Mouse (Mus musculus) kidney, embryonic 16.5 days (tissue): ENCODE results near the gene Epsti1. TPM values are rescaled to one million over a fixed set of nuclear protein-coding genes. Genes with fewer than 3 reads are reported as not detected.

Source experiments
- ATAC-seq: fragments of 200-750 bp; cut with Nextera tagmentation; 2 replicates; pipeline ENCODE4 v1.8.0; 2017; ENCODE audit warnings: moderate TSS enrichment; ENCODE audit not compliant: low FRiP score, low TSS enrichment
- H3K27ac ChIP-seq: fragments of 300-500 bp; sonication (generic); 2 replicates; pipeline ENCODE4 v1.5.1; 2014; ENCODE audit warnings: low read length
- H3K27me3 ChIP-seq: fragments of 300-500 bp; sonication (generic); 2 replicates; pipeline ENCODE4 v1.6.1; 2014; ENCODE audit warnings: low read length, control low read depth, mixed read lengths; ENCODE audit not compliant: insufficient read depth
- H3K36me3 ChIP-seq: fragments of 300-500 bp; sonication (generic); 2 replicates; pipeline ENCODE4 v1.6.1; 2014; ENCODE audit warnings: low read length, control low read depth, mixed read lengths; ENCODE audit not compliant: insufficient read depth
- H3K4me1 ChIP-seq: fragments of 300-500 bp; sonication (generic); 2 replicates; pipeline ENCODE4 v1.6.1; 2014; ENCODE audit warnings: low read length, control low read depth, mixed read lengths; ENCODE audit not compliant: insufficient read depth
- H3K4me2 ChIP-seq: fragments of 300-500 bp; sonication (generic); replicated peaks from 2 replicates; pipeline ENCODE4 v1.6.1; 2014; ENCODE audit warnings: low read depth, low read length
- H3K4me3 ChIP-seq: fragments of 300-500 bp; sonication (generic); 2 replicates; pipeline ENCODE4 v1.5.1; 2014; ENCODE audit warnings: mild to moderate bottlenecking, low read length
- H3K9ac ChIP-seq: fragments of 300-500 bp; sonication (generic); replicated peaks from 2 replicates; pipeline ENCODE4 v1.6.1; 2014; ENCODE audit warnings: low read length
- H3K9me3 ChIP-seq: fragments of 300-500 bp; sonication (generic); 2 replicates; pipeline ENCODE4 v1.6.1; 2016; ENCODE audit warnings: low read length, control low read depth
- WGBS: fragments of 180-500 bp; shearing (Covaris S2); extraction: QIAGEN DNeasy Blood & Tissue Kit; methylation state at CpG from one replicate; pipeline ENCODE4 v1.1.7; 2014; 5-methylcytosine and 5-hydroxymethylcytosine counted together
- polyA plus RNA-seq: library from polyadenylated mRNA; unstranded; fragments of >200 nt; fragmentation: Nextera tagmentation; extraction: Ambion mirVana; gene quantifications from 2 replicates; pipeline ENCODE4 v1.2.1, GENCODE M21; 2015

Gene Epsti1
- polyA plus RNA-seq, 1 experiment from 2014 or later, result 1.4 TPM

DNA sequence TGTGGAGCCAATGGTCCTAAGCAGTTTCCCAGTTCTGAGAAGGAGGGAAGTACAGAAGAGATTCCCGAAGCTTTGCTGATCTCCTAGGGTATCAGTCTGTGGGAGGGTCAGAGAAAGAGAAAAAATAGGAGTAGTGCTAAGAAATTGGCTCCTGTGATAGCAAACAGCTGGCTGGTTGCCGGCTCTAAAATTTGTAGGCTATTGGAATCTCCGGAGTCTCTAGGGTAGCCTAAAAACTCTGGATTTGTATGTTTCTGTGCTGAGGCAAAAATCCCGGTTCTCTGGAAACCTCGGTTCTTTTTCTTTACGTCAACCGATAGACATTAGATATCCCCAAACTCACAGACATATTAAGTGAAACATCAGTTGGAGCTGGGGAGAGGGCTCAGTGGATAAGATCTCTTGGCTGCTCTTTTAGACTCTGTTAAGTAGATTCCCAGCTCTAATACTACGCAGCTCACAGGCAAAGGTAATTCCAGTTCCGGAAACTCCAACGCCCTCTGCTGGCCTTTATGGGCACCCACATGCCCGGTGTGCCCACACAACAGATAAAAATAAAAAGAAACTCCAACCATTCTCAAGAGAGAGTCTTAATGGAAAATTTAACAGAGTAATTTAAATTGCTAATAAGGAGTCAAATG is 138.0 kb downstream of the Epsti1 start:
- Histone ChIP-seq H3K4me2 (no peak overlapping the region), H3K4me1 (no peaks in the 10 kb centered on the region; the same call in 1 of the 2 replicates), H3K4me3 (no peak overlapping the region), H3K36me3 (no peaks in the 10 kb centered on the region), H3K27ac (no peak overlapping the region), H3K9me3 (0 out of 2 replicates have a peak, but pooled peaks cover 3% of the 10 kb centered on the region), H3K9ac (no peak overlapping the region), H3K27me3 (no peaks in the 10 kb centered on the region)
- 63% methylated on average over 11 of the region's 11 CpGs for WGBS
- ATAC-seq, result no peak

DNA sequence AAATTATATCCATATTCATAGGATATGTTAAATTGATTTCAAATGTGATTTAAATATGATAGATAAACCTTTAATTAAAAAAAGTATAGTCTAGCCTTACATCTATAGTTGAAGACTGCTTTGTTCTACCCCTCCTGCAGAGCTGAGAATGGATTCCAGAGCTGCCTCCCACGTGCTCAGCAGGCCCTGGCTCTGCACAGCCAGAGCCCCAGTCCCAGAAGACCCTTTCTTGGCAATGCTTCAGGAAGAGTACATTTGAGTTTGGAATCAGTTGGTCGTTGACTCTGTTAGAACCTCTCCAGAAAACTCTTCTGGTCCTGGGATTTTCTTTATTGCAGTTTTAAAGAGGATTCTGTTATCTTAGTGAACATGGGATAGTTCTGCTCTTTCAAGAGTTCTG is 139.0 kb downstream of the Epsti1 start:
- Histone ChIP-seq H3K4me1 (no peaks in the 10 kb centered on the region; the same call in 1 of the 2 replicates), H3K4me3 (no peak overlapping the region), H3K9me3 (0 out of 2 replicates have a peak, but pooled peaks cover 3% of the 10 kb centered on the region), H3K27me3 (no peaks in the 10 kb centered on the region), H3K4me2 (no peak overlapping the region), H3K36me3 (no peaks in the 10 kb centered on the region), H3K9ac (no peak overlapping the region), H3K27ac (no peak overlapping the region)
- WGBS, result 45% methylated on average over 2 of the region's 2 CpGs
- no peak for ATAC-seq

DNA sequence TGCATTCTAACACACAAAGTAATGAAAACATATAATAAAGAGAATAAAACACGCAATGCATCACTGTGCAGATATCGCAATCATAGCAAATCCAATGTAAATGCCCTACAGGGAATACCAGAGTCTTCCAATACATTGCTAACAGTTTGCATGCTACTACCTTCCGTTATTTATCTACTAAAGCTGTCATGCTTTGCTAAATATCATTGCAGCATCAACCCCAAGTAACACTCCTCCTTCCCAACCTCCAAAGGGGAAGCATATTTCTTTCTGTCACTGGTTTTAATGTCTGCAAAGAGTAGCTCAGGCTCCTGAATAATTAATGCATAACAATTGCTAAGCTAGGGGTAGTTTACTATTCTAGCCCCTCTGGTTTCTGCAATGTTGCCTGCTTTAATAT is 144.2 kb downstream of the Epsti1 start:
- Histone ChIP-seq H3K4me3 (no peak overlapping the region), H3K9me3 (no peaks in the 10 kb centered on the region), H3K4me1 (no peaks in the 10 kb centered on the region), H3K27ac (no peak overlapping the region), H3K9ac (no peak overlapping the region), H3K4me2 (no peak overlapping the region), H3K27me3 (no peaks in the 10 kb centered on the region), H3K36me3 (no peaks in the 10 kb centered on the region)
- ATAC-seq, result no peak
- 82% methylated on average over 3 of the region's 3 CpGs for WGBS

DNA sequence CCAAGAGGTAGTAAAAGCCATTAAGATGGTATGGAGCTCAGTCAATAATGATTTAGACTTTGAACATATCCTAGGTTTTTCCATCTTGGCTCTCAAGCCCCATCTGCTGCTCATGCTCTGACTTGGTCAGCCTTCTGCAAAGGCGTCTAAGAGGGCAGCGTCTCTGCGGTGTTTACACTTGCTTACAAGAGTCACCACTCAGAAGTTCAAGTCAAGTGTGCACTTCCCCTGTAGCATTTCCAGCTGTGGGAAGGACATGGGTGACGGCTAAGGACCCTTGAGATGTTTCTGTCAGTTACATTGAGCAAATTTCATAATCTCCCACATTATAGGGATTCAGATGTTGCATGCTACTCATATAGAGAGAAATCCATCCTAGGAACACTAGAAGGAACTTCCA is 144.6 kb downstream of the Epsti1 start:
- H3K4me3 ChIP-seq, result no peak overlapping the region
- H3K27me3 ChIP-seq, result no peaks in the 10 kb centered on the region
- ATAC-seq, result no peak
- H3K4me2 ChIP-seq, result no peak overlapping the region
- H3K27ac ChIP-seq, result no peak overlapping the region
- H3K9ac ChIP-seq, result no peak overlapping the region
- 82% methylated on average over 4 of the region's 4 CpGs for WGBS
- H3K9me3 ChIP-seq, result no peaks in the 10 kb centered on the region
- no peaks in the 10 kb centered on the region for H3K36me3 ChIP-seq
- no peaks in the 10 kb centered on the region for H3K4me1 ChIP-seq

Other genes starting within 250 kb of the Epsti1 start
- 122 and 131 TPM in 2 replicates for gene Dnajc15, start 29.1 kb upstream of the Epsti1 start, polyA plus RNA-seq
- gene Fam216b, start 184.8 kb downstream of the Epsti1 start, polyA plus RNA-seq, result not detected in 2 replicates